Mouse (Mus musculus): Measurements from ENCODE around the gene Rnf212.

Rnf212 gene

DNA sequence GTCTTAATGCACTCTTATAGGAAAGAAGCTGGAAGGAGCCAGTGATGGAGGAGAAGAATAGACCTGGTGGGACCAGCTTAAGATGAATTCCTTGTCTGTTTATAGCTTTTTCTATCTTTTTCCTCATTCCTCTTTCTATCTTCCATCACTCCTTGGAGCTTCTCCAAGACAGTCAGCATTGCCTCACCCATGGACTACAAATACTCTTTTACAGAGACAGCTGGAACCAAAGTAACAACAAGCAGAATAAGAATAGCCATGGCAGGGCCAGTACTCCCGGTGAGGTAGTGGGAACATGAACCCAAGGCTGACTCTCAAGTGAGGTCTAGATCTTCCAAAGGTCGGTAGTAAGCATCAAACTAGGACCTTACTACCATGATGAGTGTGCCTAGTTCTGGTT is 61.7 kb downstream of the Rnf212 start:
- no peak for DNase-seq (ENCODE audit: low spot score)

DNA sequence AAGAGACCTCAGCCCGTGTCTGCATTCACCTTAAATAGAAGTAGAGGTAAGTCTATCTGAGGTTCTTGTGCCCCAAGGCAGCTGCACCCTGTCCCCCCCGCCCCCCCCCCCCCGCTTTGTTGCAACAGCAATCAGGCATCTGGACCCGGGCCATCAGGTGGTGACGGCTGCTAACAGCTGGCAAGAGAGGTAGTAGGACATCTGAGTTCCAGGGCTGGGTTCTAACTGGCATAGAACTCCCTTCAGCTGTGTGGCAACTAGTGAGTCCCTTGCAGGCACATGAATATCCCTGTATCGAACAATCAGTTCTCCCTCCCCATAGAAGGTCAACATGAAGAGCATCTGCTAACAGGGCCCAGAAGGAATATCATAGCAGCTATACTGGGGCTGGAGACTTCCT is 62.8 kb downstream of the Rnf212 start:
- DNase-seq (ENCODE audit: low spot score), result no peak

DNA sequence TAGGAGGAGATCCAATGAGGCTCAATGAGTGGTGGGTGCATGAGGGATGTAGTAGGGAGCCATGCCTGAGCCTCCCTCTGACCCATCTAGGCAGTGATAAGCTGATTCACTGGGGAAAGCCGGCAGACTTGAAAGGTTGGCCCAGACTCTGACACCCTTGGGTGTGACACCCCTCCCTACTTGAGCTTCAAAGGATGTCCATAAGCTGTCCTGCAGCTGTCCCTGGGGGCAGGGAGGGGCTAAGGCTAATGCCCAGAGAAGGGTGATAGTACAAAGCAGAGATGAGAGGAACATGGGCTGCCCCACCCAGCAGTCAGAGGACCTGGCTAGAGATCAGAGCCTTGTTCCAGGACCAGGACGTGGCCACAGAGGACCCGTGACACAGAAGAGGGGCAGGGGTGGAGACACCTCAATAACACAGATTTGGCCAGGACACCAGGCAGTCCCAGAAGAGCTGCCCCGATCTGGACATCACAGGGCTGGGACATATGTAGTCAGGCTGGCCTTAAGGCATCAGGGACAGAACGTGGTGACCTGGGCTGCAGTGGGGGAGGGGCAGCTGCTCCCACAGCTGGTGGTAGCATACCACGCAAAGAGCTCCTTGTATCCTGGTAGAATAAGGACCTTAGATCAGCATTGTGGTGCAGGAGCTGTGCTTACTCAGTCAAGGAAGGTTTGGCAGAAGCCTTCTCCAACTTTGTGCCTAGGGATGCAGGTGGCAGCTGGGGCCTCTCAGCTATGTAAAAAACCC is 65.6 kb downstream of the Rnf212 start:
- peak; percentile 22 for DNase-seq (ENCODE audit: low spot score)

DNA sequence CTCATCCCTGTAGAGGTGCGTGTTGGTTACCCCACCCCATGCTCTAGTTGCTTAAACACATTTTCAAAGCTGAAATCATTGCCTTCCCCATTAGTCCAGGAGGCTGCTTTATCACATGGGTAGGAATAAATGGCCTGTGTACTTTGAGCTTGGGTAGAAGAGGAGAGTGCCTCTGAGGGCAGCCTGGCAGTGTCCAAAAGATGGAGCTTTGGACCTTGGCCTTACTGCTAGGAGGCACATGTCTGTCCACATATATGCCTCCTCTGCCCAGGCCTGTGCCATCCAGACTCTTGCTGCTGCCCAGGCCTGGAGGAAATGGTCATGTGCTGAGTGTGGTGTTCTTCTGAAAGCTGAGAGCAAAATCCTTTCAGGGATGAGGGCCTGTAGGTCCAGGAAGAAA is 66.4 kb downstream of the Rnf212 start:
- no peak for DNase-seq (ENCODE audit: low spot score)

DNA sequence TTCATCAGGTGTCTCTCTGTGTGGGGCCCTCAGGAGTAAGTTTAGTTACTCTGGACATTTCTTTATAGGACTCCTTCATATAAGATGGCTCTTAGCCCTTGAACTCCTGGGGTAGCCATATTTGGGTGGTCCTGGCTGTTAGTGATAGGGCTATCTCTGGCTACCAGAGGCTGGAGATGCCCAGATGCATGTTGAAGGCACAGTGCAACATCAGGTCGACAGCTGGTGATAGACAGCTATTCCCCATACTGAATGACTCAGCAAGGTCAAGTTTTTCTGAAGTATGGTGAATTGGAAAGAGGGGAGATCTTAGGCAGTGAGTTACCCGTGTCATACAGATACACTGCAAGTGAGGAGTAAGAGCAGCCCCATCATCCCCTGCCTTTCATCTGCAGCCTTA is 67.0 kb downstream of the Rnf212 start:
- DNase-seq (ENCODE audit: low spot score), result no peak

DNA sequence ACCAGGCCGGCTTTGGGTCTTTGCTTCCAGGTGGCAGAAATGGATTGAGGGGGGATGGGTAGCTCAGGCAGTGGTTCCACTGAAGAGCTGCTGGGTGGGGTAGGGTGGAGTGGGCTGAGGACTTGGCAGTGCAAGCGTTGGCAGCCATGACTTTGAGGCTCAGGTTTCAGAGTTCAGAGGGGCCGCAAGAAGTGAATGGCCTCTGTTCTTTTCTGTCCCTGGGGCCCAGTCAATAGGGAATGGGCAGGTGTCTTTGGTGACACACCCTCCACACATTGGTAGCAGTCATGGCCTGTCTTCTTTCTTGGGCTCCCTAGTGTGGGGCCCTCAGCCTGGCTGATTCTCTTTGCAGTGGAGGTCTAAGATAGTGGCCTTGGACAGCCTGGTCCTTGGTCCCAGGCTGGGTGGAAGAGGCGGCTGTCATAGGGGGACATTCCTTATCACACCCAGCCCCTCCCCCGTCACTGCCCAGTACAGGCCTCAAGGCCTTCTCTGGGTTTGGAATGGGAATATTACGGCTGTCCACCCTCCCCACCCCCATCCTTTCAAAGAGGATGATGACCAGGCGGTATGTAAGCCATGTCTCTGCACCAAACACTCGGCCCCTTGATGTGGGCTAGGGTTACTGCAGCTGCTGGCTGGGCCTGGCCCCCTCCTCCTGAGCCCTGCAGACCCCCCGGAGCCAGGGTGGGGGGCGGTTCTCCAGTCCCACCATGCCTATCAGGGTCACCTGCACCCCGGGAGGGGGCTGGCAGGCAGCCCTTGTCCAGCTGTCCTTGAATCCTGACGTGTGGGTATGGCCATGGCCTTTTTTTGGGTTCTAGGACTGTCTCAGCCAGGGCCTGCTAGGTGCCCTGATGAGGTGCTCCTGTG is 70.8 kb downstream of the Rnf212 start:
- no peak for DNase-seq (ENCODE audit: low spot score)

DNA sequence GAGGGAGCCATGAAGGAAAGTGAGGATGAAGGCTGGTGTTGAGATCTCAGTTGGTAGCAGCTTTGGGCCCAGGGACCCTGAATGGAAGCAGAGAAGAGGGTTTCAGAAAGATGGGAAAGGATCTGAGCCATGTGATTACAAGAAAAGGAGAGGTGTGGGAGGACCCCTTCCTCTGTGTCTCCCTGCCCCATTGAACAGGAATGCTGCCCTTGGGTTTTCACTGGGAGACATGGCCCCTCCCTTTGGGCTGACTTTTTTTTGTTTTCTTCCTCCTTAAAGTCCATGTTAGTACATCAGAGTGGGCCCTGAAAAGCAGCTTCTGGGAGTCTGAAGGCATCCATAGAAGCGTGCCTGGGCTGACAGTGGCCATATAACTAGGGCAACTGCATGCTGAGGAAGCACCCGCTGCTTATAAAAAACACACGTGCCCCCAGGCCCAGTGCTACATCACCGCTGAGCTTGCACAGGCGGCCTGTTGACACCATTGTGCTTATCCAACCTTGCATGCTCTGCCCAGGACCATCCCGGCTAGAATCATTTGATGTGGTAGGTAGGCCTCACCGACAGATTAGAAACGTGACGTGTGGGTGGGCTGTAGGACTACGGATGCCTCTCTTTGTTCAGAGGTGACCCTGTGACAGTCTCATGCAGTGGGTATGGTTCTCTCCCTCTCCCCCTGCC is 73.3 kb downstream of the Rnf212 start:
- no peak for DNase-seq (ENCODE audit: low spot score)

DNA sequence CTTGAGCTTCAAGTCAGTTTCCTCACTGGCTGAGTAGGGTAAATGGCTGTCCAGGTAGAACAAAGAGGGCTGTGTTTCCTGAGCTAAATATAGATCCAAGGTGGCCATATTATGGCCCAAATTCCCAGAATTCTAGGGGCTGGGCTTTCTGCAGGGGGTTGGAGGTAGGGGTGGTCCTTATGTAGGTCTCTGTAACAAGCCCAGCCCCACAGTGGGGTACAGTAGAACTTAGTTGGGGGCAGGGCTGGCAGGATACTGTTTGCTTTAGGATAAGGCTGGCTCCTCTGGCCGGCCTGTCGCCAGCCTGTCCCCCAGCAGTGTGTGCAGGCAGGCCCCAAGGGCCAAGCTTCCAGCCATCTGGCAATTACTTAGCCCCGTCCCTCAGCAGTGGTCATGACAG is 74.4 kb downstream of the Rnf212 start:
- no peak for DNase-seq (ENCODE audit: low spot score)

DNA sequence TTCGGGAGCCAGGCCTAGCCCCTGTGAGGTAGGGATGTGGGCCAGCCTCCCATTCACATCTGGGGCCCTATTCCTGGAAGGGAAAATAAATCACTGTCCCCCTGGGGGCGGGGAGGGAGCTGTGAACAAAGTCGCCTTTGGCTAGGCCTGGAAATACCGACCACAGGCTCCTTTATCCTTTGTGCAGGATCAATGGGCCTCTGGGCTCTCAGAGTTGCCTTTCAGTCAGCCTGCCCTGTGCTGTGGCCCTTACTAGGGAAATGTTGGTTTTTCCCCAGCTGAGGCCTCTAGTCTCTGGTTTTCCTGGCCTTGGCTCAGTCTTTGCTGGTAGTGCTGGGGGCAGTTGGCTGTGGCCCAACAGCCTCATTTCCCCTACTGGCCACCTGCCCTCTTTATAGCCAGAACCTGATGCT is 77.4 kb downstream of the Rnf212 start:
- no peak for DNase-seq (ENCODE audit: low spot score)

DNA sequence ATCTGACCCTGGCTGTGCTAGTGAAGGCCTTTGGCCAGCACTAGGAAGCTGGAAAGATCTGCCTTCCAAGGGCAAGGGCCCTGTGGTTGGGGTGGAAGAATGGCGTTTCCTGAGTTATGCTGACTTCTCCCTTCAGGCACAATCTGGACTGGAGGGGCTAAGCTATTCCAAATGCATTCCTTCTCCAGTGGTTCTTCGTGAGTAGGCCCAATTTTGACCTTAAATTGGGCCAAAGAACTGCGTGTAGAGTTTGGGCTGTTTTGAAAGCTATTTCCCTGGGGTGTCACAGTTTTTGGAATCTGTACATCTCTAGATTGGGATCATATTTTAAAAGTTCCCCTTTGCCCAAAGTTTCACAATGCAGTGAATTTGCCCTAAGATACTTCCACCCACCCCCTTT is 78.2 kb downstream of the Rnf212 start:
- DNase-seq (ENCODE audit: low spot score), result no peak

DNA sequence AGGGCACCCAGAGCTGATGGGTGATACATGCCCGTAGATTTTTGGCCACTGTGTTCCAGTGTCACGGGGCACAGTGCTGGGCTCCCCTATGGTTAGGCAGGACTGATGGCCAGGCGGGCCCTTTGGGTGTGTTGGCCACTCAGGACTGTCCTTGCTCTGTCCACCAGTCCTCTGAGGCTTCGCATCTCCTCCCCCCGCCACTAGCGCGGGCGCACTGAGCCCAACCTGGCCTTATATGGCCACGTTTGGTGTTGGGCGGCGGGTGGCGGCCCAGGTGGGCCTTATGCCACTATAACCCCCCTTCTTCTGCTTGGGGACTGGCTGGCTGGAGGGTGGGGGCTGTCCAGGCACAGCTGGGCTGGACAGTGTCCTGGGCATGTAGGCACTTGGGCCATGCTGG is 78.9 kb downstream of the Rnf212 start:
- no peak for DNase-seq (ENCODE audit: low spot score)

DNA sequence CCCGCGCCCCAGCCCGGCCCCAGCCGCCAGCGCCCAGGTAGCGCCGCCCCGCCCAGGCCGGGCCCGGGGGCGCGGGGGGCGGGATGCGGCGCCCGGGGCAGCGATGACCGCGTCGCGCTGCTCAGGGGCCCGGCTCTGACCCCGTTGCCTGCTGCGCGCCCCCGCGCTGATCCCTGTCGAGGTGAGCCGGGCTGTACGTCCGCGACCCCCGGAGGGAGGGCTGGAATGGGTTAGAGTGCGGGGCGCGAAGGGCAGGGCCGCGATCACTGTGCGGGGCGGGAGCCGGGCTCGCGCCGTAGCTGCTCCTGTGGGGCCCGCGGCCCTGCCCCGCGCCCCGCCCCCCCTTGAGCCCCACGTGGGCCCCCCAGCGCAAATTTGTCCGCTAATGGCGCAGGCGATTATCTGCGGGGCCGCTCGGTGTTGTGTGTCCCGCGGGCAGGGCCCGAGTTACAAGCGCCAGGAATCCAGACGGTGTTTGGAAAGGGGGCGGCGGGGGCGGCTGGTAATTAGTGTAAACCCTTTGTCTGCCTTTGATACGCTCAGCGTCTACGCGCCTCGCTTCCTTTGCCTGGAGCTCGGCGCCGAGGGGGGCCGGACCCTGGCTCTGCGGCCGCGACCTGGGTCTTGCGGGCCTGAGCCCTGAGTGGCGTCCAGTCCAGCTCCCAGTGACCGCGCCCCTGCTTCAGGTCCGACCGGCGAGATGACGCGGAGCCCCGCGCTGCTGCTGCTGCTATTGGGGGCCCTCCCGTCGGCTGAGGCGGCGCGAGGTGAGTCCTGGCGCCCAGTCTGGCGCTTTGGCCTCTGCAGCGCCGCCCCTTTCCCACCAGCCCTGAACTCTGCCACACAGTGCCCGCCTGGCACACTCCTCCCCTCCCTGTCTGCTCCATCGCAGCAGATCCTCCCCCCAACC is 80.2 kb downstream of the Rnf212 start:
- DNase-seq (ENCODE audit: low spot score), result peak; percentile 53

DNA sequence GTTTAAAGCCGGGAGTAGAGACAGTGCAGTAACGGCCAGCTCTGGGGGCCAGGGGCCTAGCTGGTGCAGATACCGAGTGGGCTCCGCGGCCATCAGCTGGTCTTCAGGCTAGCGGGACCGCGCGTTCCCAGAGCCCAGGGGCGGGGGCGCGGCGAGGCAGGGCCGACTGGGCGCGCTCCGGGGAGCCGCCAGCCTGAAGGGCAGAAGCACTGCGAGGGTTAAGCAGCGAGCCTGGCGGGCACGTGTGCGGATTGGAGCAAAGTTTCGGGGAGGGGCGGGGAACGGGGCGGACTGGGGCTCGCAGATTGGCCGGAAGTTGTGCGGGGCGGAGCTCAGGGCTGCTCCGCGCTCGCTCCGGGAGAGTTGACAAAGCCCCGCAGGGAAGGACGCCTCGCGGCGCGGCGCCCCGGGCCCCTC is 80.9 kb downstream of the Rnf212 start:
- DNase-seq (ENCODE audit: low spot score), result peak; percentile 94

DNA sequence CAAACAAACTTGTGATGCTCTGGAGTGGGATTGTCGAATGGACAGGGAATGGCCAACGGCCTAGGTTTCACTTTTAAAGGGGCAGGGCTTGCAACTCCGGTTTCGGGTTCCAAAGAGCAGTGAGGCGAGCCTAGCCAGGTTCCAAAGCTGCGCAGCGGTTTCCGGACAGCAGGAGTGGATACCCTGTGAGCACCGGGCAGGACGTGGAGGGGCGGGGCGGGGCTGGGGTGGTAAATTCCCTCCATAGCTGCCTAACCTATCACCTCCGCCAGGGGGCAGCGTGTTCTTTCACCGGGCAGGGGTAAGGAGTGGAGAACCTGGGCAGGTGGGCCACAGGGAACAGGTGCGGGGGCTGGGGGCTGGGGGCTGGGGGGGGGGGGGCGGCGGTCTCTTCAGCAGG is 82.5 kb downstream of the Rnf212 start, which contains the start of gene Fgfrl1:
TSS of gene Fgfrl1 (plus strand) at position 112 of the 400 bp plus-strand sequence.
- peak; percentile 58 for DNase-seq (ENCODE audit: low spot score)

DNA sequence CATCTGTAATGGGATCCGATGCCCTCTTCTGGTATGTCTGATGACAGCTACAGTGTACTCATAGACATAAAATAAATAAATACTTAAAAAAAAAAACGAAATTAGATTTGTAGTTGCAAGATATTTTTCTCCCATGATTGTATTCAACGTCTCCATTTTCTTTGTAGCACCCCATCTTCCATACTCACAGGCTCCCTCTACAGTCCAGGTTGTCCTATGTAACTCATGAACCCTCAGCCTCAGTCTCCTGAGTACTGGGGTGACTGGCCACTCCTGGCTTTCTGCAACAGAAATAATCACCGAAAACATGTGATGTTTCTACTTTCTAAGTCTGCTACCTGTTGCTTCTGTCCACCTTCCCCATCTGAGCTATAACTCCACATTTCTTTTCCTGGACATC is 83.6 kb downstream of the Rnf212 start:
- no peak for DNase-seq (ENCODE audit: low spot score)

DNA sequence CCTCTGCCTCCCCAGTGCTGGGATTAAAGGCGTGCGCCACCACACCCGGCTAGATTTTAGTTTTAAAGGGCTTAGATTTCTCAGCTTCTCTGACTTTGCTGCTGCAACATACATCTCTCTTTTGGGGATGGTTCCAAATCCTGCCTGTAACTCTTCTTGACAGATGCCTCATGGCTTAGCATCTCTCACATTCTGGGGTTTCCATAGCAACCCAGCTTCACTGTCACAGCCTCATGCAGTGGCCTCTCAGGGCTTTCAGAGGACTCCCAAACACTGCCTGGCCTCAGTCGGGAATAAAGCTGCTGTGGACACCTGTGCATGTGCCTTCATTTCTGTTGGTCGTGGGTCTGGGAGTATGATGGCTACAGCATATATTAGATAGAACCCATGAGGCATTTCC is 85.7 kb downstream of the Rnf212 start:
- no peak for DNase-seq (ENCODE audit: low spot score)

DNA sequence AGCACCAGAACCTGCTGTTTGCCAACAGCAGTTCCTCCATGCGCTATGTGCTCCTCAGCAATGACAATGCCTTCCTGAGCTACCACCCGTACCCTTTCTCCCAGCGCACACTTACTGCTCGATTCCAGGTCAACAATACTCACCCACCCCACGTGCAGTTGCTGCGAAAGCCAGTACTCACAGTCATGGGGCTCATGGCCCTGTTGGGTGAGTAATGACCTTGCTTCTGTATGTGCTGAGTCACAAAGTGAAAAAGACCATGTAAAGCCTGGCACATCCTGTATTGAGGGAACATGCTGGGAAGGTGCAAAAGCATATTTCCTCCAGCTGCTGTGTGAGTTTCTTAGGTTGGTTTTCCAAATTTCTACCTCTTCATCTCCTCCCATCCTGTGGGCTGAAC is 93.9 kb downstream of the Rnf212 start:
- DNase-seq (ENCODE audit: low spot score), result no peak

DNA sequence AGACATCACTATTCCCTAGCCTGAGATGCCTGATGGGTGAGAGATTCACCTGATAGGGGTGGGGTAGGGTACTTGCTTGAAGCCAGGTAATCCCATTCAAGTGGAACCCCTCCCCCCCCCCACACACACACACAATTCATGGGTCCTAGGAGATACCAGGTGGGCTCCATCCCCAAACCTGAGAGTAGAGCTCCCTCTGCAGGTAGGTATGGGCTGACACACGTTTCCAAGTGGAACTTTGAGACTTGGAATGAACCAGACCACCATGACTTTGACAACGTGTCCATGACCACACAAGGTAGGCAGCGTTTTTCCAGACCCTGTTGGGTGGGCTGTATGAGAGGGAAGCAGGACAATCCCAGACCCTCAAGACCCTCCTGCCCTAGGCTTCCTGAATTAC is 94.9 kb downstream of the Rnf212 start:
- no peak for DNase-seq (ENCODE audit: low spot score)
